Mouse (Mus musculus): Measurements from ENCODE around the gene Gpr132. TPM values are rescaled to one million over a fixed set of nuclear protein-coding genes. Genes with fewer than 3 reads are reported as not detected.
A peak's percentile ranks its signal among the peaks of the same experiment; 100 is the strongest.

Gene Gpr132
- polyA plus RNA-seq, 1 experiment = 0.06 TPM

- no peaks in the 10 kb centered on the region for H3K79me3 ChIP-seq (ENCODE audit: low read depth)
- no peaks in the 10 kb centered on the region for H3K27me3 ChIP-seq (ENCODE audit: control insufficient read depth, insufficient read depth, insufficient read length)
- H3K79me2 ChIP-seq (ENCODE audit: control insufficient read depth, insufficient read depth) = no peaks in the 10 kb centered on the region
- no peak for TF ChIP-seq MAX (IDR thresholded peaks at IDR 0.05)
- peak; percentile 70 for TF ChIP-seq MYOD1 (IDR thresholded peaks at IDR 0.05; ENCODE audit: control insufficient read depth, insufficient read length, low read depth)
- no peak for TF ChIP-seq FOSL1 (IDR thresholded peaks at IDR 0.05; ENCODE audit: insufficient read depth, low read length, poor library complexity, severe bottlenecking)
- no peaks in the 10 kb centered on the region for H3K36me3 ChIP-seq (ENCODE audit: control insufficient read depth, insufficient read depth)
- H3K4me3 ChIP-seq (ENCODE audit: insufficient read depth, poor library complexity, severe bottlenecking) = no peak overlapping the region
- H3ac ChIP-seq (ENCODE audit: control insufficient read depth, insufficient read length, low read depth) = no peak overlapping the region
These were observed 6.1 kb downstream of the Gpr132 start for GRCm38 (mm10) chr12:112861911-112862321.

GRCm38 (mm10) chr12:112860765-112861164 lies 7.3 kb downstream of the Gpr132 start:
- TF ChIP-seq MYOG (IDR thresholded peaks at IDR 0.05; ENCODE audit: control insufficient read depth, extremely low read depth, insufficient read length) = no peak
- TF ChIP-seq USF1 (IDR thresholded peaks at IDR 0.05; ENCODE audit: low read depth) = no peak
- no peak for TF ChIP-seq CTCF (IDR thresholded peaks at IDR 0.05; ENCODE audit: control insufficient read depth, insufficient read depth, insufficient read length)
- Histone ChIP-seq H3K4me3 (ENCODE audit: insufficient read depth, poor library complexity, severe bottlenecking) (no peak overlapping the region), H3K27me3 (ENCODE audit: control insufficient read depth, insufficient read depth, insufficient read length) (no peaks in the 10 kb centered on the region), H3ac (ENCODE audit: control insufficient read depth, insufficient read length, low read depth) (no peak overlapping the region), H3K79me2 (ENCODE audit: control insufficient read depth, insufficient read depth) (no peaks in the 10 kb centered on the region), H3K36me3 (ENCODE audit: control insufficient read depth, insufficient read depth) (no peaks in the 10 kb centered on the region), H3K79me3 (ENCODE audit: low read depth) (no peaks in the 10 kb centered on the region)

- Histone ChIP-seq H3K27me3 (ENCODE audit: control insufficient read depth, insufficient read depth, insufficient read length) (no peaks in the 10 kb centered on the region), H3K79me2 (ENCODE audit: control insufficient read depth, insufficient read depth) (no peaks in the 10 kb centered on the region), H3K79me3 (ENCODE audit: low read depth) (no peaks in the 10 kb centered on the region), H3K36me3 (ENCODE audit: control insufficient read depth, insufficient read depth) (no peaks in the 10 kb centered on the region), H3ac (ENCODE audit: control insufficient read depth, insufficient read length, low read depth) (no peak overlapping the region), H3K4me3 (ENCODE audit: insufficient read depth, poor library complexity, severe bottlenecking) (no peak overlapping the region)
- TF ChIP-seq USF1 (IDR thresholded peaks at IDR 0.05; ENCODE audit: low read depth) (no peak), FOSL1 (IDR thresholded peaks at IDR 0.05; ENCODE audit: insufficient read depth, low read length, poor library complexity, severe bottlenecking) (no peak), CEBPB (IDR thresholded peaks at IDR 0.05; ENCODE audit: low read depth) (no peak), MAX (IDR thresholded peaks at IDR 0.05) (no peak), CTCF (IDR thresholded peaks at IDR 0.05; ENCODE audit: control insufficient read depth, insufficient read depth, insufficient read length) (no peak), MYOG (IDR thresholded peaks at IDR 0.05; ENCODE audit: control insufficient read depth, extremely low read depth, insufficient read length) (no peak), MYOD1 (IDR thresholded peaks at IDR 0.05; ENCODE audit: control insufficient read depth, insufficient read length, low read depth) (no peak)
These were observed 8.1 kb downstream of the Gpr132 start for GRCm38 (mm10) chr12:112859930-112860329.

GRCm38 (mm10) chr12:112858581-112859336 lies 9.3 kb downstream of the Gpr132 start:
- Histone ChIP-seq H3ac (ENCODE audit: control insufficient read depth, insufficient read length, low read depth) (no peak overlapping the region), H3K79me2 (ENCODE audit: control insufficient read depth, insufficient read depth) (no peaks in the 10 kb centered on the region), H3K79me3 (ENCODE audit: low read depth) (no peaks in the 10 kb centered on the region), H3K4me3 (ENCODE audit: insufficient read depth, poor library complexity, severe bottlenecking) (no peak overlapping the region), H3K36me3 (ENCODE audit: control insufficient read depth, insufficient read depth) (no peaks in the 10 kb centered on the region), H3K27me3 (ENCODE audit: control insufficient read depth, insufficient read depth, insufficient read length) (no peaks in the 10 kb centered on the region)
- TF ChIP-seq MYOD1 (IDR thresholded peaks at IDR 0.05; ENCODE audit: control insufficient read depth, insufficient read length, low read depth) (no peak), CEBPB (IDR thresholded peaks at IDR 0.05; ENCODE audit: low read depth) (no peak), MAX (IDR thresholded peaks at IDR 0.05) (no peak), CTCF (IDR thresholded peaks at IDR 0.05; ENCODE audit: control insufficient read depth, insufficient read depth, insufficient read length) (no peak), MYOG (IDR thresholded peaks at IDR 0.05; ENCODE audit: control insufficient read depth, extremely low read depth, insufficient read length) (no peak), USF1 (IDR thresholded peaks at IDR 0.05; ENCODE audit: low read depth) (no peak), FOSL1 (IDR thresholded peaks at IDR 0.05; ENCODE audit: insufficient read depth, low read length, poor library complexity, severe bottlenecking) (no peak)

GRCm38 (mm10) chr12:112857021-112857925 lies 10.8 kb downstream of the Gpr132 start:
- H3ac ChIP-seq (ENCODE audit: control insufficient read depth, insufficient read length, low read depth) = no peak overlapping the region
- no peaks in the 10 kb centered on the region for H3K27me3 ChIP-seq (ENCODE audit: control insufficient read depth, insufficient read depth, insufficient read length)
- no peak for TF ChIP-seq CEBPB (IDR thresholded peaks at IDR 0.05; ENCODE audit: low read depth)
- no peak for TF ChIP-seq FOSL1 (IDR thresholded peaks at IDR 0.05; ENCODE audit: insufficient read depth, low read length, poor library complexity, severe bottlenecking)
- no peak for TF ChIP-seq MYOG (IDR thresholded peaks at IDR 0.05; ENCODE audit: control insufficient read depth, extremely low read depth, insufficient read length)
- TF ChIP-seq CTCF (IDR thresholded peaks at IDR 0.05; ENCODE audit: control insufficient read depth, insufficient read depth, insufficient read length) = no peak
- no peak for TF ChIP-seq USF1 (IDR thresholded peaks at IDR 0.05; ENCODE audit: low read depth)
- TF ChIP-seq MYOD1 (IDR thresholded peaks at IDR 0.05; ENCODE audit: control insufficient read depth, insufficient read length, low read depth) = no peak
- TF ChIP-seq MAX (IDR thresholded peaks at IDR 0.05) = no peak
- H3K4me3 ChIP-seq (ENCODE audit: insufficient read depth, poor library complexity, severe bottlenecking) = no peak overlapping the region
- H3K79me2 ChIP-seq (ENCODE audit: control insufficient read depth, insufficient read depth) = no peaks in the 10 kb centered on the region
- H3K36me3 ChIP-seq (ENCODE audit: control insufficient read depth, insufficient read depth) = no peaks in the 10 kb centered on the region
- H3K79me3 ChIP-seq (ENCODE audit: low read depth) = no peaks in the 10 kb centered on the region

Data from C2C12 (cell line).